ENCODE assay signal across 30 mouse cellular contexts in genomic region chr4:125497001-125497400, GRCm38 (mm10). TPM values are rescaled to one million over a fixed set of nuclear protein-coding genes. Genes with fewer than 3 reads are reported as not detected.
A peak's percentile ranks its signal among the peaks of the same experiment; 100 is the strongest.
DNase-seq lines count a peak whose midpoint lies in the region; ATAC-seq lines count a peak whose summit lies in the region.
"Had no signal": no experiment of that assay in that cellular context is flagged by ENCODE, and none has a peak within 500 bp of the region (broad histone marks: within the 10 kb centered on the region; RNA-seq: fewer than 3 reads in every experiment).

No protein-coding gene starts in this region.

- peak overlapping the region; percentile 12; the same call in 1 of the 2 replicates for H3K4me2 ChIP-seq in forebrain, embryonic 14.5 days (ENCODE audit: low read length)
- H3K4me2 ChIP-seq in midbrain, embryonic 16.5 days (ENCODE audit: low read length): 0 out of 2 replicates have a peak overlapping the region, but pooled peaks have one; percentile 8
- H3K4me2 ChIP-seq: heart, embryonic 12.5 days; intestine, embryonic 15.5 days; limb, embryonic 12.5 days; liver, embryonic 15.5 days; lung, embryonic 14.5 days; midbrain, embryonic 11.5 days had no signal

- H3K36me3 ChIP-seq in forebrain, embryonic 14.5 days (ENCODE audit: control insufficient read depth, insufficient read depth, low read length): no peaks in the 10 kb centered on the region
- H3K36me3 ChIP-seq in forebrain, embryonic 10.5 days (replicated peaks): no peaks in the 10 kb centered on the region
- no peaks in the 10 kb centered on the region for H3K36me3 ChIP-seq in midbrain, embryonic 16.5 days (ENCODE audit: control insufficient read depth, insufficient read depth, low read length)
- H3K36me3 ChIP-seq in midbrain, embryonic 10.5 days: no peaks in the 10 kb centered on the region
- H3K36me3 ChIP-seq: heart, embryonic 12.5 days; intestine, embryonic 15.5 days; limb, embryonic 12.5 days; liver, embryonic 15.5 days had no signal

- H3K27ac ChIP-seq in forebrain, embryonic 14.5 days (ENCODE audit: low read depth, low read length): no peak overlapping the region
- H3K27ac ChIP-seq in forebrain, embryonic 10.5 days: no peak overlapping the region
- no peak overlapping the region for H3K27ac ChIP-seq in midbrain, embryonic 16.5 days (ENCODE audit: low read length)
- H3K27ac ChIP-seq in midbrain, embryonic 10.5 days (replicated peaks): no peak overlapping the region
- H3K27ac ChIP-seq: gastrocnemius, adult 2 months; hindbrain, postnatal 0 days; intestine, embryonic 15.5 days; kidney, postnatal 0 days; limb, embryonic 12.5 days; liver, embryonic 15.5 days had no signal

- H3K9ac ChIP-seq in forebrain, embryonic 14.5 days (ENCODE audit: low read length): no peak overlapping the region
- H3K9ac ChIP-seq in midbrain, embryonic 16.5 days (ENCODE audit: low read depth, low read length): no peak overlapping the region
- H3K9ac ChIP-seq: heart, embryonic 12.5 days; intestine, embryonic 15.5 days; limb, embryonic 12.5 days; liver, embryonic 15.5 days; lung, embryonic 14.5 days had no signal

- H3K27me3 ChIP-seq in forebrain, embryonic 14.5 days (replicated peaks; ENCODE audit: control insufficient read depth, insufficient read depth, low read length): peaks cover 50% of the 10 kb centered on the region
- peaks cover 97% of the 10 kb centered on the region for H3K27me3 ChIP-seq in forebrain, embryonic 10.5 days (ENCODE audit: poor library complexity, severe bottlenecking)
- H3K27me3 ChIP-seq in midbrain, embryonic 16.5 days (ENCODE audit: control insufficient read depth, insufficient read depth, low read depth, low read length): peaks cover 6% of the 10 kb centered on the region
- H3K27me3 ChIP-seq in midbrain, embryonic 10.5 days (ENCODE audit: low read depth, poor library complexity, severe bottlenecking): peaks cover 88% of the 10 kb centered on the region

- WGBS in forebrain, embryonic 14.5 days: 0% methylated on average over 1 of the region's 1 CpGs
- WGBS in forebrain, embryonic 10.5 days: 0% methylated on average over 1 of the region's 1 CpGs
- WGBS in midbrain, embryonic 16.5 days: 5% methylated on average over 1 of the region's 1 CpGs
- WGBS in midbrain, embryonic 10.5 days: 0% methylated on average over 1 of the region's 1 CpGs

- ATAC-seq in forebrain, embryonic 14.5 days: no peak
- ATAC-seq in midbrain, embryonic 16.5 days: no peak
- ATAC-seq: hindbrain, postnatal 0 days; intestine, embryonic 15.5 days had no signal

- peaks cover 27% of the 10 kb centered on the region; the same call in 1 of the 2 replicates for H3K4me1 ChIP-seq in forebrain, embryonic 14.5 days (ENCODE audit: control insufficient read depth, insufficient read depth, low read length)
- peaks cover 58% of the 10 kb centered on the region for H3K4me1 ChIP-seq in forebrain, embryonic 10.5 days
- peaks cover 42% of the 10 kb centered on the region for H3K4me1 ChIP-seq in midbrain, embryonic 16.5 days (ENCODE audit: control insufficient read depth, insufficient read depth, low read length)
- peaks cover 63% of the 10 kb centered on the region for H3K4me1 ChIP-seq in midbrain, embryonic 10.5 days
- H3K4me1 ChIP-seq: heart, embryonic 12.5 days; intestine, embryonic 15.5 days; limb, embryonic 12.5 days; liver, embryonic 15.5 days had no signal

- DNase-seq in forebrain, embryonic 14.5 days (ENCODE audit: low spot score): no peak
- DNase-seq in forebrain, embryonic 10.5 days (ENCODE audit: extremely low spot score, low spot score): no peak
- no peak for DNase-seq in midbrain, embryonic 10.5 days (ENCODE audit: low spot score)
- peak; percentile 47 for DNase-seq in ZHBTc4 (ENCODE audit: low read depth, low spot score)
- no peak for DNase-seq in right cerebral cortex, postnatal 25 days
- DNase-seq in kidney, adult 11 months: no peak
- DNase-seq: adrenal gland, postnatal 10 days; cerebellum, adult 8-10 months; cerebellum, postnatal 36 days; gastrocnemius, adult 2 months; gastrocnemius, postnatal 36 days; heart, adult 18-20 months; heart, postnatal 4 days; kidney, adult 8-10 months; layer of hippocampus, adult 9-11 months; lung, embryonic 14.5 days; lung, postnatal 14 days; retina, postnatal 1 day; right cerebral cortex, postnatal 14 days; spleen, adult 18-20 months; thymus, postnatal 14 days had no signal

- no peak overlapping the region for H3K4me3 ChIP-seq in forebrain, embryonic 14.5 days (ENCODE audit: low read depth, low read length)
- H3K4me3 ChIP-seq in forebrain, embryonic 10.5 days: no peak overlapping the region
- no peak overlapping the region for H3K4me3 ChIP-seq in midbrain, embryonic 16.5 days (ENCODE audit: low read depth, low read length)
- H3K4me3 ChIP-seq in midbrain, embryonic 10.5 days: no peak overlapping the region
- H3K4me3 ChIP-seq: gastrocnemius, adult 2 months; heart, embryonic 12.5 days; intestine, embryonic 15.5 days; limb, embryonic 12.5 days; liver, embryonic 15.5 days; myocyte had no signal

- H3K9me3 ChIP-seq in forebrain, embryonic 14.5 days (replicated peaks; ENCODE audit: control insufficient read depth, low read length): no peaks in the 10 kb centered on the region
- H3K9me3 ChIP-seq in forebrain, embryonic 10.5 days: no peaks in the 10 kb centered on the region
- H3K9me3 ChIP-seq in midbrain, embryonic 16.5 days (replicated peaks; ENCODE audit: control insufficient read depth, low read length, poor library complexity, severe bottlenecking): no peaks in the 10 kb centered on the region
- no peaks in the 10 kb centered on the region for H3K9me3 ChIP-seq in midbrain, embryonic 10.5 days (replicated peaks)
- H3K9me3 ChIP-seq: heart, embryonic 12.5 days; intestine, embryonic 15.5 days; limb, embryonic 12.5 days; liver, embryonic 15.5 days had no signal

RNA-seq across cellular contexts. Expression of gene Grik3, which starts 6.5 kb away (rescaled TPM):
- 4.3 and 5.7 TPM in 2 replicates for polyA plus RNA-seq in forebrain, embryonic 14.5 days (2014; fragmentation: Nextera tagmentation; extraction: Ambion mirVana)
- 0.20 and 0.42 TPM in 2 replicates for polyA plus RNA-seq in forebrain, embryonic 10.5 days (2016; fragmentation: Nextera tagmentation; extraction: Ambion mirVana)
- 4.4 and 5.9 TPM in 2 replicates for polyA plus RNA-seq in midbrain, embryonic 16.5 days (2015; fragmentation: Nextera tagmentation; extraction: Ambion mirVana)
- 0.31 and 0.34 TPM in 2 replicates for polyA plus RNA-seq in midbrain, embryonic 10.5 days (2016; fragmentation: Nextera tagmentation; extraction: Ambion mirVana)
- polyA plus RNA-seq: limb, embryonic 12.5 days; liver, embryonic 15.5 days; lung, embryonic 14.5 days; myocyte had no signal
